Mouse (Mus musculus) heart, postnatal 0 days (tissue): Measurements from ENCODE around the gene Spint3. TPM values are rescaled to one million over a fixed set of nuclear protein-coding genes. Genes with fewer than 3 reads are reported as not detected.
A peak's percentile ranks its signal among the peaks of the same experiment; 100 is the strongest.

Experiments
- ATAC-seq: fragments of 200-750 bp; cut with Nextera tagmentation; 2 replicates; pipeline ENCODE4 v1.8.0; 2017; ENCODE audit warnings: low read depth, moderate number of reproducible peaks, moderate library complexity; ENCODE audit not compliant: insufficient read depth
- DNase-seq: peaks from one replicate; pipeline ENCODE4 v3.0.0-alpha.2; 2016; ENCODE audit warnings: low spot score
- H3K27ac ChIP-seq: fragments of 300-500 bp; sonication (generic); 2 replicates; pipeline ENCODE4 v1.5.1; 2014; ENCODE audit warnings: low read depth, mild to moderate bottlenecking
- H3K27me3 ChIP-seq: fragments of 300-500 bp; sonication (generic); 2 replicates; pipeline ENCODE4 v1.6.1; 2014; ENCODE audit warnings: low read length, mixed read lengths; ENCODE audit not compliant: control insufficient read depth, insufficient read depth
- H3K36me3 ChIP-seq: fragments of 300-500 bp; sonication (generic); replicated peaks from 2 replicates; pipeline ENCODE4 v1.6.1; 2014; ENCODE audit warnings: low read length, mixed read lengths; ENCODE audit not compliant: control insufficient read depth, insufficient read depth
- H3K4me1 ChIP-seq: fragments of 300-500 bp; sonication (generic); 2 replicates; pipeline ENCODE4 v1.6.1; 2014; ENCODE audit warnings: antibody characterized with exemption; ENCODE audit not compliant: control insufficient read depth, insufficient read depth
- H3K4me2 ChIP-seq: fragments of 300-500 bp; sonication (generic); 2 replicates; pipeline ENCODE4 v1.6.1; 2014; ENCODE audit warnings: low read depth, mild to moderate bottlenecking, low read length, moderate library complexity
- H3K4me3 ChIP-seq: fragments of 300-500 bp; sonication (generic); 2 replicates; pipeline ENCODE4 v1.5.1; 2014; ENCODE audit warnings: low read depth, low read length
- H3K9ac ChIP-seq: fragments of 300-500 bp; sonication (generic); replicated peaks from 2 replicates; pipeline ENCODE4 v1.6.1; 2014; ENCODE audit warnings: low read depth, low read length, mixed read lengths
- H3K9me3 ChIP-seq: fragments of 300-500 bp; sonication (generic); replicated peaks from 2 replicates; pipeline ENCODE4 v1.6.1; 2016; ENCODE audit warnings: low read length; ENCODE audit not compliant: control insufficient read depth
- CTCF ChIP-seq: IDR thresholded peaks from 2 replicates; pipeline ENCODE4 v1.5.1; 2016; ENCODE audit warnings: antibody characterized with exemption, control low read depth, low read depth
- EP300 ChIP-seq: IDR thresholded peaks from 2 replicates; pipeline ENCODE4 v1.6.1; 2016; ENCODE audit warnings: antibody characterized with exemption, low read depth
- WGBS: fragments of 180-500 bp; shearing (Covaris S2); extraction: QIAGEN DNeasy Blood & Tissue Kit; methylation state at CpG from one replicate; pipeline ENCODE4 v1.1.7; 2014; 5-methylcytosine and 5-hydroxymethylcytosine counted together
- polyA plus RNA-seq: library from polyadenylated mRNA; unstranded; fragments of >200 nt; fragmentation: Nextera tagmentation; extraction: Ambion mirVana; gene quantifications from 2 replicates; pipeline ENCODE4 v1.2.1, GENCODE M21; 2015
- total RNA-seq: library from RNA; depleted of rRNA; stranded (reverse); fragments of >200 nt; gene quantifications from 2 replicates; pipeline ENCODE4 v1.2.3, GENCODE M21; 2014; ENCODE audit warnings: low replicate concordance; rRNA removed

Spint3 gene
- total and polyA plus RNA-seq, 2 experiments from 2014 or later: not detected

- H3K4me1 ChIP-seq: no peaks in the 10 kb centered on the region
- H3K9me3 ChIP-seq: peaks cover 5% of the 10 kb centered on the region; the same call in 1 of the 2 replicates
- peaks cover 10% of the 10 kb centered on the region; the same call in 1 of the 2 replicates for H3K27me3 ChIP-seq
- DNase-seq (no peak), ATAC-seq (no peak)
- H3K4me2 ChIP-seq: no peak overlapping the region
- H3K27ac ChIP-seq: no peak overlapping the region
- no peaks in the 10 kb centered on the region for H3K36me3 ChIP-seq
- H3K9ac ChIP-seq: no peak overlapping the region
- no peak overlapping the region for H3K4me3 ChIP-seq
- WGBS: 74% methylated on average over 10 of the region's 10 CpGs
- TF ChIP-seq EP300: no peak
- no peak for TF ChIP-seq CTCF
Measured at GRCm38 (mm10) chr2:164523301-164523773, 49.9 kb downstream of the Spint3 start.

GRCm38 (mm10) chr2:164522280-164522679 is 51.0 kb downstream of the Spint3 start:
- Histone ChIP-seq H3K36me3 (no peaks in the 10 kb centered on the region), H3K4me1 (no peaks in the 10 kb centered on the region), H3K9me3 (peaks cover 5% of the 10 kb centered on the region; the same call in 1 of the 2 replicates), H3K27me3 (peaks cover 10% of the 10 kb centered on the region; the same call in 1 of the 2 replicates), H3K4me2 (no peak overlapping the region), H3K27ac (no peak overlapping the region), H3K9ac (no peak overlapping the region), H3K4me3 (no peak overlapping the region)
- ATAC-seq (no peak), DNase-seq (no peak)
- TF ChIP-seq CTCF (no peak), EP300 (no peak)
- 20% methylated on average over 8 of the region's 8 CpGs for WGBS

DNA sequence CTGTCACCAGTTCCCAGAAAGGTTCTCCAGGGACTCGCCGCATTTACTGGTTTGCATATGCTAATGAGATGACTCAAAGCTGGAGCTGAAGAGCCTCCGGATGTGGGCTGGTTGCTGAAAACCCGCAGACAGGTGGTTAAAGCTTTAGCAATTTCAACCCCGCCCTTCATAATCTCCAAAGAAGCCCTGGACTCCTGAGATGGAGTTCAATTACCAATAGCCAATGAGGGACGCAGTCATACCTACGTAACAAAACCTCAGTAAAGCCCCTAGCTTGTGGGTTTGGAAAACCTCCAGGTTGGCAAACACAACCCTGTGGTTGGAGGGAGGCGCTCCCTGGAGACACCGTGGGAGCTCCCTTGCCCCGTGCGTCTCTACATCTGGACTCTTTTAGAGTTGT is 51.4 kb downstream of the Spint3 start:
- peaks cover 10% of the 10 kb centered on the region; the same call in 1 of the 2 replicates for H3K27me3 ChIP-seq
- H3K4me2 ChIP-seq: no peak overlapping the region
- H3K4me1 ChIP-seq: no peaks in the 10 kb centered on the region
- DNase-seq: no peak
- no peak overlapping the region for H3K27ac ChIP-seq
- H3K36me3 ChIP-seq: no peaks in the 10 kb centered on the region
- no peak overlapping the region for H3K4me3 ChIP-seq
- peaks cover 5% of the 10 kb centered on the region; the same call in 1 of the 2 replicates for H3K9me3 ChIP-seq
- WGBS: 12% methylated on average over 11 of the region's 11 CpGs
- TF ChIP-seq EP300: no peak
- no peak for TF ChIP-seq CTCF
- ATAC-seq: no peak
- no peak overlapping the region for H3K9ac ChIP-seq

DNA sequence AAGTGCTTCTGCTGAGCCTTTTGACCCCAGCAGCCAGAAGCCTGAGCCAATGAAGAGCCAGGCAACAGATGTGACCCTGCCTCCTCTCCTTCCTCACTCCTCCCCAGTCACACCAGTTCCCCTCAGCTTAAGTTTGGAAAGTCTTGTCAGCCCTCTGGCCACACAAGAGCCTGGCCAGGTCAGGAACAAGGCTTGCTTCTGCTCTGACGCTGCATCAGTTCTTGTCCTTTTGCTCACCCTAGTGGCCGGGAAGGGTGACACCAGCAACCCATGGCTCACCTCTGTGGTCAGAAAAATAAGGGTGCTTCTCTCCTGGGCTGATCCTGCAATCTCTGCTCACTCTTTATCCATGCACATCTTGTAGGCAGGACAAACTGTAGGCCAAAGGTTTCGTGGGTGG is 52.5 kb downstream of the Spint3 start:
- H3K36me3 ChIP-seq: no peaks in the 10 kb centered on the region
- peak; percentile 85 for ATAC-seq
- 5% methylated on average over 3 of the region's 3 CpGs for WGBS
- H3K4me2 ChIP-seq: no peak overlapping the region
- no peak overlapping the region for H3K4me3 ChIP-seq
- H3K9ac ChIP-seq: no peak overlapping the region
- TF ChIP-seq CTCF (peak; percentile 88), EP300 (no peak)
- 0 out of 2 replicates have a peak, but pooled peaks cover 6% of the 10 kb centered on the region for H3K9me3 ChIP-seq
- H3K27ac ChIP-seq: no peak overlapping the region
- peak; percentile 65 for DNase-seq
- H3K27me3 ChIP-seq: peaks cover 10% of the 10 kb centered on the region; the same call in 1 of the 2 replicates
- H3K4me1 ChIP-seq: no peaks in the 10 kb centered on the region

Other genes with a start within 250 kb of the Spint3 start
- not detected in 2 replicates for gene Svs5, start 240.7 kb downstream of the Spint3 start, total RNA-seq
- gene Svs5, start 240.7 kb downstream of the Spint3 start, polyA plus RNA-seq: not detected in 2 replicates
- gene Slpi, start 184.4 kb downstream of the Spint3 start, total RNA-seq: not detected in 2 replicates
- 2.0 and 3.7 TPM in 2 replicates for gene Slpi, start 184.4 kb downstream of the Spint3 start, polyA plus RNA-seq
- gene Rbpjl, start 170.3 kb downstream of the Spint3 start, total RNA-seq: not detected in 2 replicates
- gene Rbpjl, start 170.3 kb downstream of the Spint3 start, polyA plus RNA-seq: 0.04 and 0.05 TPM in 2 replicates
- 1.7 and 3.3 TPM in 2 replicates for gene Matn4, start 168.3 kb downstream of the Spint3 start, total RNA-seq
- gene Matn4, start 168.3 kb downstream of the Spint3 start, polyA plus RNA-seq: 1.1 and 1.5 TPM in 2 replicates
- 42.2 and 46.5 TPM in 2 replicates for gene Sdc4, start 129.6 kb downstream of the Spint3 start, total RNA-seq
- 30.4 and 30.7 TPM in 2 replicates for gene Sdc4, start 129.6 kb downstream of the Spint3 start, polyA plus RNA-seq
- gene Sys1, start 116.5 kb downstream of the Spint3 start, total RNA-seq: 71.8 and 87.9 TPM in 2 replicates
- 37.6 and 39.1 TPM in 2 replicates for gene Sys1, start 116.5 kb downstream of the Spint3 start, polyA plus RNA-seq
- 6.7 and 34.3 TPM in 2 replicates for gene Gm20458, start 112.5 kb downstream of the Spint3 start, total RNA-seq
- gene Gm20458, start 112.5 kb downstream of the Spint3 start, polyA plus RNA-seq: 15.4 and 15.5 TPM in 2 replicates
- gene Trp53tg5, start 99.7 kb downstream of the Spint3 start, total RNA-seq: not detected in 2 replicates
- not detected in 2 replicates for gene Trp53tg5, start 99.7 kb downstream of the Spint3 start, polyA plus RNA-seq
- gene Dbndd2, start 87.4 kb downstream of the Spint3 start, total RNA-seq: 22.3 and 26.6 TPM in 2 replicates
- 16.8 and 16.9 TPM in 2 replicates for gene Dbndd2, start 87.4 kb downstream of the Spint3 start, polyA plus RNA-seq
- 45.0 and 51.0 TPM in 2 replicates for gene Pigt, start 75.9 kb downstream of the Spint3 start, total RNA-seq
- 30.9 and 32.0 TPM in 2 replicates for gene Pigt, start 75.9 kb downstream of the Spint3 start, polyA plus RNA-seq
- gene Wfdc2, start 11.0 kb downstream of the Spint3 start, total RNA-seq: 2.9 and 8.5 TPM in 2 replicates
- gene Wfdc2, start 11.0 kb downstream of the Spint3 start, polyA plus RNA-seq: 0.74 and 23.0 TPM in 2 replicates
- not detected in 2 replicates for gene Wfdc6a, start 12.0 kb upstream of the Spint3 start, total RNA-seq
- gene Wfdc6a, start 12.0 kb upstream of the Spint3 start, polyA plus RNA-seq: 0.25 and 0.30 TPM in 2 replicates
- not detected in 2 replicates for gene Eppin, start 20.1 kb upstream of the Spint3 start, total RNA-seq
- gene Eppin, start 20.1 kb upstream of the Spint3 start, polyA plus RNA-seq: not detected in 2 replicates
- gene Wfdc6b, start 40.1 kb upstream of the Spint3 start, total RNA-seq: not detected in 2 replicates
- gene Wfdc6b, start 40.1 kb upstream of the Spint3 start, polyA plus RNA-seq: not detected in 2 replicates
- not detected in 2 replicates for gene Wfdc8, start 40.2 kb upstream of the Spint3 start, total RNA-seq
- not detected in 2 replicates for gene Wfdc8, start 40.2 kb upstream of the Spint3 start, polyA plus RNA-seq
- gene Wfdc16, start 65.3 kb upstream of the Spint3 start, total RNA-seq: not detected in 2 replicates
- not detected in 2 replicates for gene Wfdc16, start 65.3 kb upstream of the Spint3 start, polyA plus RNA-seq
- gene Wfdc10, start 82.6 kb upstream of the Spint3 start, total RNA-seq: not detected in 2 replicates
- gene Wfdc10, start 82.6 kb upstream of the Spint3 start, polyA plus RNA-seq: not detected in 2 replicates
- not detected in 2 replicates for gene Wfdc9, start 83.1 kb upstream of the Spint3 start, total RNA-seq
- gene Wfdc9, start 83.1 kb upstream of the Spint3 start, polyA plus RNA-seq: not detected in 2 replicates
- gene Wfdc11, start 100.6 kb upstream of the Spint3 start, total RNA-seq: not detected in 2 replicates
- not detected in 2 replicates for gene Wfdc11, start 100.6 kb upstream of the Spint3 start, polyA plus RNA-seq
- gene Wfdc13, start 111.6 kb upstream of the Spint3 start, total RNA-seq: not detected in 2 replicates
- gene Wfdc13, start 111.6 kb upstream of the Spint3 start, polyA plus RNA-seq: not detected in 2 replicates
- gene Spint4, start 125.0 kb upstream of the Spint3 start, total RNA-seq: not detected in 2 replicates
- not detected in 2 replicates for gene Spint4, start 125.0 kb upstream of the Spint3 start, polyA plus RNA-seq
- not detected in 2 replicates for gene Spint5, start 141.8 kb upstream of the Spint3 start, total RNA-seq
- gene Spint5, start 141.8 kb upstream of the Spint3 start, polyA plus RNA-seq: not detected in 2 replicates
- not detected in 2 replicates for gene Wfdc3, start 172.5 kb upstream of the Spint3 start, total RNA-seq
- gene Wfdc3, start 172.5 kb upstream of the Spint3 start, polyA plus RNA-seq: 0.46 and 0.51 TPM in 2 replicates
- gene Dnttip1, start 172.5 kb upstream of the Spint3 start, total RNA-seq: 8.9 and 19.1 TPM in 2 replicates
- 42.8 and 43.3 TPM in 2 replicates for gene Dnttip1, start 172.5 kb upstream of the Spint3 start, polyA plus RNA-seq
- gene Ube2c, start 196.4 kb upstream of the Spint3 start, total RNA-seq: 175 and 320 TPM in 2 replicates
- gene Ube2c, start 196.4 kb upstream of the Spint3 start, polyA plus RNA-seq: 116 and 117 TPM in 2 replicates
- 4.9 and 5.0 TPM in 2 replicates for gene Tnnc2, start 206.5 kb upstream of the Spint3 start, total RNA-seq
- 0.18 and 0.25 TPM in 2 replicates for gene Tnnc2, start 206.5 kb upstream of the Spint3 start, polyA plus RNA-seq
- gene Snx21, start 212.4 kb upstream of the Spint3 start, total RNA-seq: 46.4 and 98.1 TPM in 2 replicates
- gene Snx21, start 212.4 kb upstream of the Spint3 start, polyA plus RNA-seq: 29.8 and 30.8 TPM in 2 replicates
- gene Acot8, start 231.4 kb upstream of the Spint3 start, total RNA-seq: 10.6 and 28.9 TPM in 2 replicates
- gene Acot8, start 231.4 kb upstream of the Spint3 start, polyA plus RNA-seq: 11.4 and 14.1 TPM in 2 replicates
- 0.93 and 2.8 TPM in 2 replicates for gene Zswim3, start 231.6 kb upstream of the Spint3 start, total RNA-seq
- gene Zswim3, start 231.6 kb upstream of the Spint3 start, polyA plus RNA-seq: 3.3 and 3.4 TPM in 2 replicates
- gene Zswim1, start 249.2 kb upstream of the Spint3 start, total RNA-seq: 5.4 TPM in 2 replicates
- gene Zswim1, start 249.2 kb upstream of the Spint3 start, polyA plus RNA-seq: 7.0 and 7.4 TPM in 2 replicates